22 mouse cellular contexts compared by ENCODE assay signal in genomic region chr2:35011649-35012048, GRCm38 (mm10). TPM values are rescaled to one million over a fixed set of nuclear protein-coding genes. Genes with fewer than 3 reads are reported as not detected.
A peak's percentile ranks its signal among the peaks of the same experiment; 100 is the strongest.
DNase-seq lines count a peak whose midpoint lies in the region; TF ChIP-seq lines count a peak whose summit lies in the region.
"Had no signal": no experiment of that assay in that cellular context is flagged by ENCODE, and none has a peak within 500 bp of the region (broad histone marks: within the 10 kb centered on the region; RNA-seq: fewer than 3 reads in every experiment).

No protein-coding gene starts in this region.

- TF ChIP-seq EP300 in MEL (IDR thresholded peaks at IDR 0.05; ENCODE audit: low read depth in 1 of 2, low read length in 2 of 2), result no peak

- peak; percentile 21 for DNase-seq in heart, adult 11 months
- no peak for DNase-seq in heart, postnatal 14 days
- peak; percentile 9 for DNase-seq in thymus, postnatal 14 days
- no peak for DNase-seq in thymus, postnatal 10 days (ENCODE audit: low spot score in 2 of 2)
- DNase-seq in MEL (ENCODE audit: low read depth, low spot score), result peak; percentile 67
- DNase-seq in MEL-GATA-1-ER (ENCODE audit: extremely low read depth, low read depth), result peak; percentile 15
- no peak for DNase-seq in kidney, postnatal 25 days
- DNase-seq in retina, embryonic 14.5 days (ENCODE audit: low spot score), result no peak
- DNase-seq: adrenal gland, adult 2 months; adrenal gland, adult 8-10 months; adrenal gland, postnatal 10 days; adrenal gland, postnatal 14 days; adrenal gland, postnatal 25 days; adrenal gland, postnatal 36 days; cerebellum, adult 11 months; cerebellum, adult 11-12 months; cerebellum, adult 18-20 months; cerebellum, adult 2 months had no signal

- H3K36me3 ChIP-seq in MEL (ENCODE audit: control insufficient read depth in 1 of 2, insufficient read depth in 2 of 2, low read length in 2 of 2), result peaks cover 0 to 11% of the 10 kb centered on the region in 2 experiments; a peak in 2 of 4 replicates
- H3K36me3 ChIP-seq: G1E had no signal

- no peak overlapping the region for H3K27ac ChIP-seq in MEL (ENCODE audit: control insufficient read depth, low read depth, low read length)

- intact Hi-C loops in heart, postnatal 14 days (cut with DNase I), result no loop called here

- no peaks in the 10 kb centered on the region for H3K9me3 ChIP-seq in MEL (replicated peaks; ENCODE audit: insufficient read depth, low read length)
- H3K9me3 ChIP-seq: G1E had no signal

- no peak for TF ChIP-seq POLR2A in MEL (IDR thresholded peaks at IDR 0.05; ENCODE audit: control insufficient read depth in 1 of 2, insufficient read depth in 1 of 2, low read depth in 1 of 2, low read length in 2 of 2, poor library complexity in 1 of 2)

- H3K9ac ChIP-seq in MEL (ENCODE audit: control insufficient read depth, low read depth, low read length, poor library complexity, severe bottlenecking), result no peak overlapping the region

- H3K79me2 ChIP-seq in MEL (ENCODE audit: control insufficient read depth, insufficient read depth, low read length, poor library complexity), result no peaks in the 10 kb centered on the region

- no peak for TF ChIP-seq CTCF in MEL (IDR thresholded peaks at IDR 0.05 in 2 of 3, conservative IDR thresholded peaks at IDR 0.05 in 1 of 3; ENCODE audit: control insufficient read depth in 1 of 3, insufficient read depth in 1 of 3, low read depth in 2 of 3, low read length in 3 of 3, poor library complexity in 1 of 3, severe bottlenecking in 1 of 3)

- H3K27me3 ChIP-seq in MEL (ENCODE audit: control insufficient read depth in 1 of 2, insufficient read depth in 2 of 2, low read length in 2 of 2), result peaks cover 0 to 2% of the 10 kb centered on the region in 2 experiments; a peak in 2 of 4 replicates
- H3K27me3 ChIP-seq: CH12.LX had no signal

- no peak for TF ChIP-seq RAD21 in MEL (IDR thresholded peaks at IDR 0.05; ENCODE audit: low read depth, low read length)

- H3K4me3 ChIP-seq in MEL (ENCODE audit: control insufficient read depth in 1 of 2, insufficient read depth in 1 of 2, low read depth in 2 of 2, low read length in 2 of 2), result no peak overlapping the region

- H3K4me1 ChIP-seq in MEL (ENCODE audit: control insufficient read depth in 1 of 2, insufficient read depth in 2 of 2, low read length in 2 of 2), result peaks cover 0 to 15% of the 10 kb centered on the region in 2 experiments; a peak in 3 of 4 replicates

TF ChIP-seq in MEL, 35 proteins besides CTCF, POLR2A, EP300 and RAD21:
- TF ChIP-seq SMC3 (IDR thresholded peaks at IDR 0.05; ENCODE audit: low read depth, low read length) (no peak), TCF12 (IDR thresholded peaks at IDR 0.05; ENCODE audit: low read depth, low read length) (no peak), ZNF384 (IDR thresholded peaks at IDR 0.05; ENCODE audit: low read depth, low read length) (peak; percentile 90), POLR2AphosphoS2 (IDR thresholded peaks at IDR 0.05; ENCODE audit: low read length) (no peak), CHD1 (IDR thresholded peaks at IDR 0.05; ENCODE audit: low read depth, low read length) (no peak), MEF2A (IDR thresholded peaks at IDR 0.05; ENCODE audit: extremely low read depth, insufficient replicate concordance, low read depth, low read length, poor library complexity, severe bottlenecking) (no peak), NRF1 (IDR thresholded peaks at IDR 0.05; ENCODE audit: insufficient read depth, low read depth, low read length, poor library complexity, severe bottlenecking) (no peak)

RNA-seq across cellular contexts. Expression of gene Hc, which starts 49.6 kb away (rescaled TPM):
- total RNA-seq in heart, postnatal 14 days (2021), result not detected
- total RNA-seq in MEL (2012; rRNA removed), result not detected in 2 replicates
- polyA plus RNA-seq in MEL (2012; ENCODE audit: insufficient read depth in 1 of 2, insufficient read length in 2 of 2, low read depth in 1 of 2, low replicate concordance in 2 of 2, missing spikeins in 1 of 2), result not detected
- total RNA-seq: adrenal gland, adult 18-20 months; adrenal gland, postnatal 25 days had no signal
- polyA plus RNA-seq: G1E, Patski had no signal

RNA-seq across cellular contexts. Expression of gene Traf1, which starts 50.1 kb away (rescaled TPM):
- 1 to 10 TPM; 1.3 to 1.7 TPM for total RNA-seq in heart, postnatal 14 days (2021)
- total RNA-seq in MEL (2012; rRNA removed), result 0.04 TPM in 1 of 2 replicates, not detected in the other
- polyA plus RNA-seq in MEL (2012; ENCODE audit: insufficient read depth in 1 of 2, insufficient read length in 2 of 2, low read depth in 1 of 2, low replicate concordance in 2 of 2, missing spikeins in 1 of 2), result under 1 TPM in 1 of 2 experiments, not detected in 1; 0.03 TPM
- polyA plus RNA-seq: G1E had no signal

Comparison
In these comparisons a context has a peak if more than half of its experiments do, and no peak if none do; other contexts are left out.
1. DNase-seq: peak in heart, adult 11 months (single experiment), thymus, postnatal 14 days (single experiment), MEL (single experiment) and MEL-GATA-1-ER (single experiment); none in heart, postnatal 14 days (0 of 2), thymus, postnatal 10 days (0 of 2), kidney, postnatal 25 days (0 of 2) and retina, embryonic 14.5 days (single experiment).